Mouse (Mus musculus) limb, embryonic 11.5 days (tissue): Measurements from ENCODE around the gene Smr2. TPM values are rescaled to one million over a fixed set of nuclear protein-coding genes. Genes with fewer than 3 reads are reported as not detected.
"Not testable (repeated sequence)": the region's sequence is repeated elsewhere in the genome, so short reads cannot be mapped to it uniquely, and the experiment has no call there.

Experiments
- ATAC-seq: fragments of 200-750 bp; cut with Nextera tagmentation; 2 replicates; pipeline ENCODE4 v1.8.0; 2017; ENCODE audit warnings: low read depth; ENCODE audit not compliant: insufficient number of reproducible peaks, low FRiP score, low TSS enrichment
- DNase-seq: peaks from one replicate; pipeline ENCODE4 v3.0.0-alpha.2; 2015; ENCODE audit warnings: low spot score
- H3K27ac ChIP-seq: fragments of 300-500 bp; sonication (generic); replicated peaks from 2 replicates; pipeline ENCODE4 v1.5.1; 2014; ENCODE audit warnings: low read depth, mild to moderate bottlenecking, low read length
- H3K27me3 ChIP-seq: fragments of 300-500 bp; sonication (generic); 2 replicates; pipeline ENCODE4 v1.6.1; 2014; ENCODE audit warnings: mild to moderate bottlenecking, low read length, mixed read lengths; ENCODE audit not compliant: control insufficient read depth, insufficient read depth
- H3K36me3 ChIP-seq: fragments of 300-500 bp; sonication (generic); 2 replicates; pipeline ENCODE4 v1.6.1; 2014; ENCODE audit warnings: mild to moderate bottlenecking, low read length, moderate library complexity, mixed read lengths; ENCODE audit not compliant: control insufficient read depth, insufficient read depth
- H3K4me1 ChIP-seq: fragments of 300-500 bp; sonication (generic); 2 replicates; pipeline ENCODE4 v1.6.1; 2014; ENCODE audit warnings: low read length, mixed read lengths; ENCODE audit not compliant: control insufficient read depth, insufficient read depth
- H3K4me2 ChIP-seq: fragments of 300-500 bp; sonication (generic); 2 replicates; pipeline ENCODE4 v1.6.1; 2014; ENCODE audit warnings: low read depth, mild to moderate bottlenecking, moderate library complexity; ENCODE audit not compliant: severe bottlenecking
- H3K4me3 ChIP-seq: fragments of 300-500 bp; sonication (generic); 2 replicates; pipeline ENCODE4 v1.5.1; 2014; ENCODE audit warnings: low read depth, low read length
- H3K9ac ChIP-seq: fragments of 300-500 bp; sonication (generic); 2 replicates; pipeline ENCODE4 v1.6.1; 2014; ENCODE audit warnings: mild to moderate bottlenecking, low read length
- H3K9me3 ChIP-seq: fragments of 300-500 bp; sonication (generic); 2 replicates; pipeline ENCODE4 v1.6.1; 2016; ENCODE audit warnings: low read length; ENCODE audit not compliant: control insufficient read depth
- WGBS: fragments of 180-500 bp; shearing (Covaris S2); extraction: QIAGEN DNeasy Blood & Tissue Kit; methylation state at CpG from one replicate; pipeline ENCODE4 v1.1.7; 2014; 5-methylcytosine and 5-hydroxymethylcytosine counted together
- polyA plus RNA-seq: library from polyadenylated mRNA; unstranded; fragments of >200 nt; fragmentation: Nextera tagmentation; extraction: Ambion mirVana; gene quantifications from 2 replicates; pipeline ENCODE4 v1.2.1, GENCODE M21; 2014

Smr2 gene
- polyA plus RNA-seq, result not detected in 2 replicates

DNA sequence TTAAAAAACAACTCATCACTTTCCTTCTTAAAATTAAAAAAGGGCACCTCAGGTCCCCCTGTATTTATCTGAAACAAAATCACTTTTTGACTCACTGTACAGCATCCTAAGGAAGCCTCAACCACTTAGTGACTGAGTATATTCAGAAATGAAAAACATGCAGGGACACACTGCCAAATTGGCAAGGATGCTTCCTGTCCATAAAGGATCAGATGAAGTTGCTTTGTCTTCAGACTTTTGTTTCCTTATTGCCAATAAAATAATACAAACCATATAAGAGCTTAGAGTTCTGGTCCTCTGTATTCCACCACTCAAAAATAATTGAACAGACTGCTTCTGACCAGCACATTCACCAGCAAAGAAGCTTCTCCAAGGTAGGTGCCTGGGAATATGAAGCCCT lies at the start of gene Smr2:
Smr2 (plus strand) TSS at position 301 of the 400 bp plus-strand sequence.
- H3K4me2 ChIP-seq, H3K27ac ChIP-seq, H3K9me3 ChIP-seq, H3K36me3 ChIP-seq, ATAC-seq, H3K4me1 ChIP-seq, H3K4me3 ChIP-seq, H3K9ac ChIP-seq, DNase-seq, H3K27me3 ChIP-seq: not testable (repeated sequence)

DNA sequence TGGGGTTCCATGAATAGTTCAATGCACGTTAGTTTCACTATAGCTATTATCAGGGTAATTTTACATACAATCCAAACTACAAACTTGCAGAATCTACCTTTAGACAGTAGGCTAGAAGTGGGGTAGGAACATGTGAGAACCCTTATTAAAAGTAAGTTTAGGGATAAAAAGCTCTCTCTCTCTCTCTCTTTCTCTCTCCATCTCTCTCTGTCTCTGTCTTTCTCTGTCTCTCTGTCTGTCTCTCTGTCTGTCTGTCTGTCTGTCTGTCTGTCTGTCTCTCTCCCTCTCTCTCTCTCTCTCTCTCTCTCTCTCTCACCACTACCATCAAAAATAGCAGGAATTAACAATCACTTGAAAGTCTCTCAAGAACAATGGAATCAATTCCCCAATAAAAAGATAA lies 25.1 kb downstream of the Smr2 start, which contains the start of gene Gm11116:
Gm11116 (minus strand) TSS at position 101 of the 400 bp plus-strand sequence.
- Histone ChIP-seq H3K9me3 (no peaks in the 10 kb centered on the region), H3K4me2 (no peak within 1 kb of the TSS), H3K27me3 (no peaks in the 10 kb centered on the region), H3K36me3 (no peaks in the 10 kb centered on the region), H3K9ac (no peak within 1 kb of the TSS), H3K4me3 (no peak within 1 kb of the TSS), H3K27ac (no peak within 1 kb of the TSS), H3K4me1 (no peaks in the 10 kb centered on the region)
- DNase-seq (no peak), ATAC-seq (no peak)
- WGBS, result 84% methylated on average over 1 of the region's 1 CpGs

DNA sequence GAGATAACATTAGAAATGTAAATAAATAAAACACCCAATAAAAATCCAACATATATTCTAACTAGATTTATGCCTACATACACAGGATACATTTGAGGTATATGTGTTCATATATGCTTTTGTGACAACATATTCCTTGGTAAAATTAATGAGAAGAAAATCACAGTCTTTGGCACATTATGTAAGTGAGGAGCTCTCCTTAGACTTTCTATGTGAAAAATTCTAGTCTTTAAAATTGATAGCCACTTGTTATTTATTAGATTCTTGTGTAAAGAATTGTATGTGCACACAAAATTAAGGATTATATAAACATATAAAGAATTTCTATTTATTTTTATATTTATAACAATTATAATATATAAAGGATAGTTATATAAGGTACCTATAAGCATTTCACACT lies 67.6 kb downstream of the Smr2 start, which contains the start of gene Gm11115:
Gm11115 (minus strand) TSS at position 101 of the 400 bp plus-strand sequence.
- H3K36me3 ChIP-seq, result no peaks in the 10 kb centered on the region
- no peaks in the 10 kb centered on the region for H3K27me3 ChIP-seq
- H3K4me3 ChIP-seq, result no peak within 1 kb of the TSS
- H3K27ac ChIP-seq, result no peak within 1 kb of the TSS
- no peak within 1 kb of the TSS for H3K4me2 ChIP-seq
- no peaks in the 10 kb centered on the region for H3K9me3 ChIP-seq
- no peak within 1 kb of the TSS for H3K9ac ChIP-seq
- no peaks in the 10 kb centered on the region for H3K4me1 ChIP-seq
- ATAC-seq (no peak), DNase-seq (no peak)

Other genes starting within 250 kb of the Smr2 start
- not detected in 2 replicates for gene Odam, start 201.5 kb upstream of the Smr2 start, polyA plus RNA-seq
- not detected in 2 replicates for gene Csn3, start 161.0 kb upstream of the Smr2 start, polyA plus RNA-seq
- gene 2310003L06Rik, start 117.1 kb upstream of the Smr2 start, polyA plus RNA-seq, result not detected in 2 replicates
- not detected in 2 replicates for gene Gm28434, start 117.0 kb upstream of the Smr2 start, polyA plus RNA-seq
- not detected in 2 replicates for gene Cabs1, start 107.1 kb upstream of the Smr2 start, polyA plus RNA-seq
- gene Smr3a, start 84.0 kb upstream of the Smr2 start, polyA plus RNA-seq, result not detected in 2 replicates
- gene Gm11116, start 25.0 kb downstream of the Smr2 start, polyA plus RNA-seq, result not detected in 2 replicates
- not detected in 2 replicates for gene Gm11115, start 67.5 kb downstream of the Smr2 start, polyA plus RNA-seq
- gene Gm7714, start 182.4 kb downstream of the Smr2 start, polyA plus RNA-seq, result not detected in 2 replicates
- not detected in 2 replicates for gene Prol1, start 230.8 kb downstream of the Smr2 start, polyA plus RNA-seq